Mouse (Mus musculus) lung, postnatal 4 days (tissue): Measurements from ENCODE around the gene Armc9.

Experiments used
- DNase-seq, 2 experiments: peaks; one replicate each; pipeline ENCODE4 v3.0.0; 2021

Armc9 gene

GRCm38 (mm10) chr1:86229184-86229829 lies 74.7 kb downstream of the Armc9 start:
- peak in 1 of 2 experiments; percentile 30 for DNase-seq

- DNase-seq, result no peak
Observed at GRCm38 (mm10) chr1:86232631-86233030, 78.1 kb downstream of the Armc9 start.

- DNase-seq, result peak; percentile 33 to 42
Observed at GRCm38 (mm10) chr1:86233808-86234207, 79.2 kb downstream of the Armc9 start.

GRCm38 (mm10) chr1:86235118-86235517 lies 80.5 kb downstream of the Armc9 start:
- DNase-seq, result no peak

- no peak for DNase-seq
Observed at GRCm38 (mm10) chr1:86236442-86236841, 81.9 kb downstream of the Armc9 start.

- DNase-seq, result no peak
Observed at GRCm38 (mm10) chr1:86239010-86239409, 84.4 kb downstream of the Armc9 start.

- no peak for DNase-seq
Observed at GRCm38 (mm10) chr1:86239871-86240270, 85.3 kb downstream of the Armc9 start.

GRCm38 (mm10) chr1:86240959-86241358 lies 86.4 kb downstream of the Armc9 start:
- no peak for DNase-seq

- no peak for DNase-seq
Observed at GRCm38 (mm10) chr1:86243490-86243889, 88.9 kb downstream of the Armc9 start.

GRCm38 (mm10) chr1:86245301-86246085 lies 90.9 kb downstream of the Armc9 start:
- no peak for DNase-seq

- no peak for DNase-seq
Observed at GRCm38 (mm10) chr1:86253410-86253809, 98.8 kb downstream of the Armc9 start.

- DNase-seq, result no peak
Observed at GRCm38 (mm10) chr1:86256311-86256710, 101.7 kb downstream of the Armc9 start.

GRCm38 (mm10) chr1:86257228-86257627 lies 102.6 kb downstream of the Armc9 start:
- no peak for DNase-seq

- DNase-seq, result no peak
Observed at GRCm38 (mm10) chr1:86258171-86258824, 103.7 kb downstream of the Armc9 start.

GRCm38 (mm10) chr1:86263564-86264339 lies 109.2 kb downstream of the Armc9 start:
- peak; percentile 49 to 58 for DNase-seq

GRCm38 (mm10) chr1:86265060-86265459 lies 110.5 kb downstream of the Armc9 start:
- DNase-seq, result no peak

- no peak for DNase-seq
Observed at GRCm38 (mm10) chr1:86268492-86269189, 114.1 kb downstream of the Armc9 start.

GRCm38 (mm10) chr1:86269190-86269508 lies 114.6 kb downstream of the Armc9 start:
- no peak for DNase-seq

GRCm38 (mm10) chr1:86271707-86272106 lies 117.1 kb downstream of the Armc9 start:
- DNase-seq, result no peak

- DNase-seq, result no peak
Observed at GRCm38 (mm10) chr1:86277055-86277454, 122.5 kb downstream of the Armc9 start.

GRCm38 (mm10) chr1:86281781-86282536 lies 127.4 kb downstream of the Armc9 start:
- no peak for DNase-seq

GRCm38 (mm10) chr1:86284101-86284500 lies 129.5 kb downstream of the Armc9 start:
- DNase-seq, result no peak
